Mouse (Mus musculus) embryo, embryonic 9.5 days (tissue): ENCODE data around the gene Slc35b2.
A peak's percentile ranks its signal among the peaks of the same experiment; 100 is the strongest.

Experiments
- DNase-seq: peaks from one replicate; pipeline ENCODE4 v3.0.0-alpha.2; 2017; ENCODE audit errors: extremely low spot score

The Slc35b2 gene

GRCm38 (mm10) chr17:45599446-45600242 is 36.0 kb downstream of the Slc35b2 start, which contains the start of gene Slc29a1:
TSS of gene Slc29a1 (minus strand) at chr17:45599606.
- peak; percentile 60 for DNase-seq

- DNase-seq, result no peak
Observed at GRCm38 (mm10) chr17:45600267-45600666, 36.6 kb downstream of the Slc35b2 start.

DNA sequence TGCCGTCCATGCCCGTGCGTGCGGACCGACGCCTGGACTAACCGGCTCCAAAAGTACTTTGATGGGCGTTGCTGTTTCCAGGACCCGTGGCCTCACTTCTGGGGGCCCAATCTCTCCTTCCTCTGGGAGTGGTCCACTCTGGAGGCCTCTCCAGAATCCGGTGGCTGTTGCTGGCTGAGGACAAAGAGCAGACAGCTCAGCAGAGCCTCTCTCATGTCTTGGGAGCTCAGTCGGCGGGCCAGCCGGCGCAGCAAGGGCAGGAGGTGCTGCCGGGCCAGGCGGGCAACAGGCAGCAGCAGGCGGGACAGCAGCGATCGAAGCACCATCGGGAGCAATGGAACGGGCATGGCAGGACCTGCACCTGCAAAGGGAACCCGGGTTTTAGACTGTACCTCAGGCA is 37.7 kb downstream of the Slc35b2 start:
- DNase-seq, result peak; percentile 39

DNA sequence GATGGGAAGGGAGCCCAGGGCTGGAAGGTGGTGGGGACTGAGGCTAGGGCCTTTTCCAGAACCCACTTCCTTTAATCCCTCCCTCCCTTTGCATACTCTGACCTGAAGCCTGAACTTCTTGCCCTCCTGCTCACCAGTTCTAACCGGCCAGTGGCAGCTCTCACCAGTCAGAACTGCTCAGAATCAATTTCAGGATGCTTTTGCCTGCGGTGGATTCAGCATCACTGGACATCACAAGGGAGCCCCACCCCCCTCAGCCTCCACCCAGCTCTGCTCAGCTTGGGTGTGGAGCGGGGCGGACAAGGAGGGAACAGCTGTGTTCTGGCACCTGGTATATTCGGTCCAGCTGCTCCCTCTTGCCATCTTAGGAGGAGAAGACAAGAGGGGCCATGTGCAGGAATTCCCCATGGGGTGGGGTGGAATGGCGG is 38.2 kb downstream of the Slc35b2 start, which contains the start of gene Mymx:
Gene Mymx (minus strand): TSS at position 226 of the 428 bp plus-strand sequence.
- no peak for DNase-seq

DNA sequence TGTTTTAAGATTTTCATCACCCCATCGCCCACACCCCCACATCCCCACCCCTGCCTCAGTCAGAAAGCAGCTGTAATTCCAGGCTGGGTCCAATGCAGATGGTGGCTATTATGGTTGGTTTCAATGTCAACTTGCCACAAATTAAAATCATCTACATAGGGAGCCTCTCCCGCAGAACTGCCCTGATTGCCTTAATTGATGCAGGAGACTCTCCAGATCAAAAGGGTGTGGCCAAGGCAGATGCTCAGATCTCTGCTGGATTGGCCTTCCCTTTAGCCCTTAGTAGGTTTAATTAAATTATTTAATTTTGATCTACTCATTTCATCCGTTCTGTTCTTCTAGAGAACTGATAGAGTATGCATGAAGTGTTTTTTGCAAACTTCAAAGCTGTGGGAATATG is 39.3 kb downstream of the Slc35b2 start:
- no peak for DNase-seq

DNA sequence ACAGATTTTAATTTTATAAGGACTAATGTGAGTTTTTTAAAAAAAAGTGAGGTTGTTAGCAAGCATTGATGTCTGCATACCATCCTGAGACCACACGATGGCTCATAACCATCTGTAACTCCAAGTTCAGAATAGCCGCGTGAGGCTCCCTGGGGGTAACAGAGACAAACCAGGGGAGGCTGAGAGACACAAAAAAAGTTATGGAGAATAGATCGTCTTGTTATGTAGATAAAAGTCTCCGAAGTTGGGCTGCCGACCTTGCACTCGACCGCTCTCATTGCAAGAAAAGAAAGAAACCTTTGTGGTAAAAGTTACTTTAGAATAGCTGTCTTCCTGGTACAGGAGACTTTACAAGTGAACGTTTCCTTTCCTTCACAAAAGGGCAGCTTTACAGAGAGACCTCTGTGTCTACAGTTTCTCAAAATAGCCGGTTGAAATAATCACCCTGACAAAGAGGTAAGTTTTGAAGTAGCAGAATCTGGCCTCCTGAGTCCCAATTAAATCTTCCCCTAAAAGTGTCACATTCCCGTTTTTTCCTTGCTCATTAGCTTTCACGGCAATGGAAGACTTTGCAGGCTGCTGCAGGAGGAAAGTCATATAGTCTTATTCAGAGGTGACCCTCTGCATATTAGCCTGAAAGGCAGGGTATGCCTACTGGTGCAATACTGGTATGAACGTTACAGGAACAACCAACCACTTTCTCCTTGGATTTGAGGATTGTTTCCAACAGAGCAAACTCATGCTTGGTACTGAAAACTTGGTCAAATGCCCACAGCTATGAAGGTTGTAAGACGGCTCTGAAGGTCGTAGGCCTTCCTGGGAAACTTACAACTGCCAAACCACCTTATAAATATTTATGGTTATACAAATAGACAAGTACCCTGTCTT is 43.6 kb downstream of the Slc35b2 start:
- no peak for DNase-seq

GRCm38 (mm10) chr17:45608396-45608795 is 44.7 kb downstream of the Slc35b2 start:
- no peak for DNase-seq

- no peak for DNase-seq
Observed at GRCm38 (mm10) chr17:45610144-45610866, 46.6 kb downstream of the Slc35b2 start.

GRCm38 (mm10) chr17:45612008-45612407 is 48.3 kb downstream of the Slc35b2 start:
- DNase-seq, result no peak

- no peak for DNase-seq
Observed at GRCm38 (mm10) chr17:45612921-45613320, 49.2 kb downstream of the Slc35b2 start.

DNA sequence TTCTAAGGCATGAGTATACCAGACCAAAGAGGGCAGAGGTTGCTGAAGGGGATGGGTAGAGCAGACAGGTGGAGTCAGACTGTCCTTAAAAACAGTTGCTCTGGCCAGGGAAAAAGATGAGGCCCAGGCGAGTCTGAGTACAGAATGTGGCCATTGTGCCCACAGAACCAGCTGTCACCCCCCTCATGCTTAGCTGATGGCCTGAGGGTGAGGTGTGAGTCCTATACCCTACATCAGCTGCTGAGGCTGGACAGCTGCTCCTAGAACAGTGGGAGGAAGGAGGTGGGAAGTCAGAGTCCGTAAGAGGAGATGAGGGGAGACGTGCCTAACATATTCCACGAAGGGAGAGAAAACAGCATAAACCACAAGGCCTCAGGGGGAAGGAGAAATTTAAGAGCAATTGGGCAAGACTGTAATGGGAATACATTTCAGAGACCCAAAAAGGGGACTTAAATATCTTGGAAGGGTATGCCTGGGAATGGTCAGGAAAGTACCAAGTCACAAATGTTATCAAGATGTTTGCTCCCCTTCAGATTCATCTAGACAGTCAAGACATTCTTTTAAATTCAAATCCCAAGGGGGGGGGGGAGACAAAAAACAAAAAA is 52.5 kb downstream of the Slc35b2 start:
- no peak for DNase-seq

DNA sequence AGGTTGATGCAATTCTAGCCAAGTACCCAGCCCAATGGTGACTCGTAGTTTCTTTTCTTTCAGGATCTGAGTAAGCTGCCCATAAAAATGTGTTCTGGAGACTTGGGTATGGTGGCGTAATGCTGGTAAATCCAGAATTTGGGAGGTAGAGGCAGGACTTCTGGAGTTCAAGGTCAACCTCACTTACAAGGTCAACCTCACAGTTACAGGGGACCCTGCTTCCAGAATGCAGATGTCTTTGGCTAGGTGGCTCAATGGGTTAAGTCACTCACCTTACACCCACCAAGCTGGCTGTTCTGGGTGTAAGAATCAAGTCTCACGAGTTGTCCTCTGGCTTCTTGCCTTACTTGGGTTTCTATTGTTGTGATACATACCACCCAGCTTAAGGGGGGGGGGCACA is 53.0 kb downstream of the Slc35b2 start:
- no peak for DNase-seq
